Mouse (Mus musculus): Measurements from ENCODE around the gene Ttf1. TPM values are rescaled to one million over a fixed set of nuclear protein-coding genes. Genes with fewer than 3 reads are reported as not detected.

The Ttf1 gene
- 10.5 TPM for polyA plus RNA-seq (2014; fragmentation: Illumina TruSeq; extraction: RNeasy Lipid Tissue Mini Kit (QIAGEN cat#74804))

GRCm38 (mm10) chr2:29060135-29060597, at the start of gene Ttf1:
Gene Ttf1 (plus strand): TSS chr2:29060262.

GRCm38 (mm10) chr2:29054991-29055390, 5.1 kb upstream of the Ttf1 start, which contains the start of gene Cfap77:
Gene Cfap77 (minus strand): TSS chr2:29055066.

GRCm38 (mm10) chr2:29123907-29124569, 64.0 kb downstream of the Ttf1 start, which contains the start of gene Setx:
Gene Setx (plus strand): TSS chr2:29124181.

Other genes starting within 250 kb of the Ttf1 start
- gene Gtf3c4, start 219.9 kb upstream of the Ttf1 start, polyA plus RNA-seq (2014; fragmentation: Illumina TruSeq; extraction: RNeasy Lipid Tissue Mini Kit (QIAGEN cat#74804)) = 33.8 TPM
- 14.4 TPM for gene Ddx31, start 219.9 kb upstream of the Ttf1 start, polyA plus RNA-seq (2014; fragmentation: Illumina TruSeq; extraction: RNeasy Lipid Tissue Mini Kit (QIAGEN cat#74804))
- not detected for gene Barhl1, start 143.6 kb upstream of the Ttf1 start, polyA plus RNA-seq (2014; fragmentation: Illumina TruSeq; extraction: RNeasy Lipid Tissue Mini Kit (QIAGEN cat#74804))
- gene Cfap77, start 5.2 kb upstream of the Ttf1 start, polyA plus RNA-seq (2014; fragmentation: Illumina TruSeq; extraction: RNeasy Lipid Tissue Mini Kit (QIAGEN cat#74804)) = 4.7 TPM
- gene Setx, start 63.9 kb downstream of the Ttf1 start, polyA plus RNA-seq (2014; fragmentation: Illumina TruSeq; extraction: RNeasy Lipid Tissue Mini Kit (QIAGEN cat#74804)) = 90.8 TPM
- not detected for gene Ntng2, start 192.7 kb downstream of the Ttf1 start, polyA plus RNA-seq (2014; fragmentation: Illumina TruSeq; extraction: RNeasy Lipid Tissue Mini Kit (QIAGEN cat#74804))

Measured in ovary, adult 10 weeks (tissue).